Mouse (Mus musculus): Measurements from ENCODE around the gene Hoxa5. TPM values are rescaled to one million over a fixed set of nuclear protein-coding genes. Genes with fewer than 3 reads are reported as not detected.

Hoxa5 gene
- polyA plus RNA-seq, 1 experiment from 2014 or later = 21.4 TPM

GRCm38 (mm10) chr6:52166431-52167077 is 37.8 kb downstream of the Hoxa5 start:
- POLR2A ChIA-PET = no interaction called here
- H3K27me3 ChIP-seq = no peaks in the 10 kb centered on the region

GRCm38 (mm10) chr6:52165441-52166370 is 38.7 kb downstream of the Hoxa5 start:
- in situ Hi-C loops (cut with MboI; ENCODE audit: low pct_unique_long_range_greater_than_20kb) = no loop called here
- TF ChIP-seq CTCF (IDR thresholded peaks at IDR 0.05) = no peak
- DNase-seq (ENCODE audit: low read depth, low spot score) = no peak
- no peak for ATAC-seq
- POLR2A ChIA-PET = no interaction called here
- no peaks in the 10 kb centered on the region for H3K27me3 ChIP-seq
- CTCF ChIA-PET = no interaction called here

More at GRCm38 (mm10) chr6:52166431-52167077, 37.8 kb downstream of the Hoxa5 start:
- no peak for TF ChIP-seq CTCF (IDR thresholded peaks at IDR 0.05)
- ATAC-seq = no peak
- CTCF ChIA-PET = no interaction called here
- in situ Hi-C loops (cut with MboI; ENCODE audit: low pct_unique_long_range_greater_than_20kb) = no loop called here
- DNase-seq (ENCODE audit: low read depth, low spot score) = no peak

GRCm38 (mm10) chr6:52164626-52165440 is 39.6 kb downstream of the Hoxa5 start, which contains the start of gene Hoxa2:
Gene Hoxa2 (minus strand): TSS chr6:52164831.
- in situ Hi-C loops (cut with MboI; ENCODE audit: low pct_unique_long_range_greater_than_20kb) = no loop called here
- POLR2A ChIA-PET = no interaction called here
- CTCF ChIA-PET = no interaction called here
- DNase-seq (ENCODE audit: low read depth, low spot score) = no peak
- no peak for ATAC-seq
- no peak for TF ChIP-seq CTCF (IDR thresholded peaks at IDR 0.05)
- H3K27me3 ChIP-seq = no peaks in the 10 kb centered on the region

- ATAC-seq = no peak
- POLR2A ChIA-PET = no interaction called here
Observed at GRCm38 (mm10) chr6:52164051-52164625, 40.2 kb downstream of the Hoxa5 start.

GRCm38 (mm10) chr6:52163366-52164031 is 40.9 kb downstream of the Hoxa5 start:
- TF ChIP-seq CTCF (IDR thresholded peaks at IDR 0.05) = no peak
- DNase-seq (ENCODE audit: low read depth, low spot score) (no peak), ATAC-seq (no peak)
- in situ Hi-C loops (cut with MboI; ENCODE audit: low pct_unique_long_range_greater_than_20kb) = no loop called here
- H3K27me3 ChIP-seq = no peaks in the 10 kb centered on the region
- ChIA-PET POLR2A (interaction anchor here (1.3 kb wide), 2 partner anchors 19 to 21 kb away, joined by 3 read pairs; no protein-coding TSS in a partner anchor), CTCF (interaction anchor here (1.1 to 1.2 kb wide), 2 partner anchors 9 to 41 kb away, joined by 4 read pairs; partner anchors contain the start of gene Hoxa5)

More at GRCm38 (mm10) chr6:52164051-52164625, 40.2 kb downstream of the Hoxa5 start:
- H3K27me3 ChIP-seq = no peaks in the 10 kb centered on the region
- TF ChIP-seq CTCF (IDR thresholded peaks at IDR 0.05) = no peak
- in situ Hi-C loops (cut with MboI; ENCODE audit: low pct_unique_long_range_greater_than_20kb) = no loop called here
- CTCF ChIA-PET = no interaction called here
- DNase-seq (ENCODE audit: low read depth, low spot score) = no peak

GRCm38 (mm10) chr6:52162611-52163365 is 41.6 kb downstream of the Hoxa5 start:
- POLR2A ChIA-PET = interaction anchor here (0.5 to 2.3 kb wide), 6 partner anchors 9 to 662 kb away, joined by 3 to 16 read pairs (median 4); no protein-coding TSS in a partner anchor
- no peaks in the 10 kb centered on the region for H3K27me3 ChIP-seq
- in situ Hi-C loops (cut with MboI; ENCODE audit: low pct_unique_long_range_greater_than_20kb) = no loop called here
- CTCF ChIA-PET = interaction anchor here (1.0 to 1.6 kb wide), 4 partner anchors 8 to 41 kb away, joined by 3 to 4 read pairs (median 4); partner anchors contain the start of gene Hoxa5
- DNase-seq (ENCODE audit: low read depth, low spot score) = no peak
- no peak for TF ChIP-seq CTCF (IDR thresholded peaks at IDR 0.05)
- no peak for ATAC-seq

GRCm38 (mm10) chr6:52162093-52162380 is 42.4 kb downstream of the Hoxa5 start:
- ChIA-PET POLR2A (interaction anchor here (0.6 to 2.3 kb wide), 9 partner anchors 10 to 663 kb away, joined by 3 to 16 read pairs (median 3); no protein-coding TSS in a partner anchor), CTCF (interaction anchor here (1.0 to 1.7 kb wide), 4 partner anchors 9 to 21 kb away, joined by 3 to 6 read pairs (median 4); no protein-coding TSS in a partner anchor)
- TF ChIP-seq CTCF (IDR thresholded peaks at IDR 0.05) = no peak
- no peaks in the 10 kb centered on the region for H3K27me3 ChIP-seq
- in situ Hi-C loops (cut with MboI; ENCODE audit: low pct_unique_long_range_greater_than_20kb) = no loop called here
- ATAC-seq (no peak), DNase-seq (ENCODE audit: low read depth, low spot score) (no peak)

GRCm38 (mm10) chr6:52161336-52162092 is 42.9 kb downstream of the Hoxa5 start:
- DNase-seq (ENCODE audit: low read depth, low spot score) (no peak), ATAC-seq (no peak)
- POLR2A ChIA-PET = interaction anchor here (0.6 to 2.3 kb wide), 9 partner anchors 10 to 156 kb away, joined by 3 to 16 read pairs (median 3); partner anchors contain the start of gene Skap2
- in situ Hi-C loops (cut with MboI; ENCODE audit: low pct_unique_long_range_greater_than_20kb) = no loop called here
- CTCF ChIA-PET = interaction anchor here (0.8 to 1.7 kb wide), 6 partner anchors 11 to 80 kb away, joined by 3 to 6 read pairs (median 4); partner anchors contain the start of gene Hoxa10
- no peak for TF ChIP-seq CTCF (IDR thresholded peaks at IDR 0.05)
- H3K27me3 ChIP-seq = no peaks in the 10 kb centered on the region

Data from Patski (cell line).